Mouse (Mus musculus): ENCODE data around the gene Dnah2. TPM values are rescaled to one million over a fixed set of nuclear protein-coding genes. Genes with fewer than 3 reads are reported as not detected.

Gene Dnah2
- total and polyA plus RNA-seq, 3 experiments = under 0.01 to 0.03 TPM; not detected in 1

GRCm38 (mm10) chr11:69503863-69504280 is 45.0 kb downstream of the Dnah2 start:
- no peak overlapping the region for H3K4me2 ChIP-seq (ENCODE audit: insufficient read depth, low read depth, poor library complexity, severe bottlenecking)
- no peaks in the 10 kb centered on the region for H3K79me2 ChIP-seq (replicated peaks; ENCODE audit: control insufficient read depth, extremely low read depth, insufficient read depth, poor library complexity, severe bottlenecking)
- H3K9ac ChIP-seq (ENCODE audit: insufficient read depth, low read depth) = no peak overlapping the region
- no peak for TF ChIP-seq MAFK (IDR thresholded peaks at IDR 0.05; ENCODE audit: insufficient replicate concordance, low read length)
- TF ChIP-seq EP300 (IDR thresholded peaks at IDR 0.05; ENCODE audit: low read length) = no peak
- TF ChIP-seq NRF1 (IDR thresholded peaks at IDR 0.05; ENCODE audit: low read depth, low read length) = no peak
- no peak for TF ChIP-seq JUN (IDR thresholded peaks at IDR 0.05; ENCODE audit: insufficient read depth, low read depth, low read length)
- TF ChIP-seq JUND (conservative IDR thresholded peaks at IDR 0.05; ENCODE audit: low read depth, low read length) = no peak
- no peak for TF ChIP-seq CHD1 (IDR thresholded peaks at IDR 0.05; ENCODE audit: low read depth, low read length)
- TF ChIP-seq ELF1 (IDR thresholded peaks at IDR 0.05; ENCODE audit: low read depth, low read length) = no peak
- no peak for TF ChIP-seq UBTF (IDR thresholded peaks at IDR 0.05; ENCODE audit: low read depth, low read length)
- TF ChIP-seq RCOR1 (conservative IDR thresholded peaks at IDR 0.05; ENCODE audit: low read depth, low read length) = no peak
- TF ChIP-seq CTCF (conservative IDR thresholded peaks at IDR 0.05 in 1 of 2, IDR thresholded peaks at IDR 0.05 in 1 of 2; ENCODE audit: low read depth in 2 of 2, low read length in 2 of 2) = no peak
- in situ Hi-C loops (cut with MboI; ENCODE audit: low pct_ligation_motif_present, low pct_unique_long_range_greater_than_20kb, low sequenced_read_pairs) (no loop called here), dilution Hi-C loops (cut with MboI; ENCODE audit: extremely low pct_ligation_motif_present, extremely low pct_unique_long_range_greater_than_20kb, low sequenced_read_pairs) (no loop called here)
- no peak for DNase-seq (ENCODE audit: extremely low read depth)
- H3K27ac ChIP-seq (ENCODE audit: insufficient read depth, low read depth) = no peak overlapping the region
- H3K27me3 ChIP-seq (replicated peaks) = peaks cover 38% of the 10 kb centered on the region
- H3K36me3 ChIP-seq (replicated peaks in 1 of 2; ENCODE audit: control insufficient read depth in 1 of 2, insufficient read depth in 1 of 2, low read length in 1 of 2) = no peaks in the 10 kb centered on the region
- H3K9me3 ChIP-seq (replicated peaks; ENCODE audit: low read length) = no peaks in the 10 kb centered on the region
- H3K4me1 ChIP-seq (ENCODE audit: control insufficient read depth in 1 of 2, insufficient read depth in 2 of 2) = no peaks in the 10 kb centered on the region
- H3K4me3 ChIP-seq (replicated peaks in 1 of 3; ENCODE audit: low read depth in 2 of 3, low read length in 2 of 3, poor library complexity in 1 of 3) = no peak overlapping the region

- no peak for DNase-seq (ENCODE audit: extremely low read depth)
- Histone ChIP-seq H3K4me2 (ENCODE audit: insufficient read depth, low read depth, poor library complexity, severe bottlenecking) (no peak overlapping the region), H3K36me3 (replicated peaks in 1 of 2; ENCODE audit: control insufficient read depth in 1 of 2, insufficient read depth in 1 of 2, low read length in 1 of 2) (no peaks in the 10 kb centered on the region), H3K4me3 (replicated peaks in 1 of 3; ENCODE audit: low read depth in 2 of 3, low read length in 2 of 3, poor library complexity in 1 of 3) (no peak overlapping the region), H3K27me3 (replicated peaks) (peaks cover 41% of the 10 kb centered on the region), H3K9me3 (replicated peaks; ENCODE audit: low read length) (no peaks in the 10 kb centered on the region), H3K79me2 (replicated peaks; ENCODE audit: control insufficient read depth, extremely low read depth, insufficient read depth, poor library complexity, severe bottlenecking) (no peaks in the 10 kb centered on the region), H3K9ac (ENCODE audit: insufficient read depth, low read depth) (no peak overlapping the region), H3K4me1 (ENCODE audit: control insufficient read depth in 1 of 2, insufficient read depth in 2 of 2) (no peaks in the 10 kb centered on the region), H3K27ac (ENCODE audit: insufficient read depth, low read depth) (no peak overlapping the region)
- TF ChIP-seq MAFK (IDR thresholded peaks at IDR 0.05; ENCODE audit: insufficient replicate concordance, low read length) (no peak), POLR2A (IDR thresholded peaks at IDR 0.05; ENCODE audit: low read depth, low read length) (no peak), ZNF384 (IDR thresholded peaks at IDR 0.05; ENCODE audit: low read depth, low read length) (no peak), NRF1 (IDR thresholded peaks at IDR 0.05; ENCODE audit: low read depth, low read length) (no peak), UBTF (IDR thresholded peaks at IDR 0.05; ENCODE audit: low read depth, low read length) (no peak), MAX (IDR thresholded peaks at IDR 0.05; ENCODE audit: low read length) (no peak), MEF2A (IDR thresholded peaks at IDR 0.05; ENCODE audit: borderline replicate concordance, low read depth, low read length) (no peak), KAT2A (IDR thresholded peaks at IDR 0.05; ENCODE audit: insufficient replicate concordance, low read length) (no peak), TCF12 (IDR thresholded peaks at IDR 0.05; ENCODE audit: low read depth, low read length) (no peak), SMC3 (IDR thresholded peaks at IDR 0.05; ENCODE audit: low read depth, low read length) (no peak), RCOR1 (conservative IDR thresholded peaks at IDR 0.05; ENCODE audit: low read depth, low read length) (no peak), USF1 (IDR thresholded peaks at IDR 0.05; ENCODE audit: low read depth, low read length) (no peak), PAX5 (IDR thresholded peaks at IDR 0.05; ENCODE audit: low read length) (no peak), BHLHE40 (IDR thresholded peaks at IDR 0.05; ENCODE audit: low read depth, low read length) (no peak), JUND (conservative IDR thresholded peaks at IDR 0.05; ENCODE audit: low read depth, low read length) (no peak), USF2 (conservative IDR thresholded peaks at IDR 0.05; ENCODE audit: low read depth, low read length) (no peak), ETS1 (conservative IDR thresholded peaks at IDR 0.05; ENCODE audit: low read depth, low read length) (no peak)
- dilution Hi-C loops (cut with MboI; ENCODE audit: extremely low pct_ligation_motif_present, extremely low pct_unique_long_range_greater_than_20kb, low sequenced_read_pairs) = no loop called here
- in situ Hi-C loops (cut with MboI; ENCODE audit: low pct_ligation_motif_present, low pct_unique_long_range_greater_than_20kb, low sequenced_read_pairs) = no loop called here
Observed at GRCm38 (mm10) chr11:69501555-69501954, 47.4 kb downstream of the Dnah2 start.
